Mouse (Mus musculus): Measurements from ENCODE around the gene Plin2.
"Not testable (repeated sequence)": the region's sequence is repeated elsewhere in the genome, so short reads cannot be mapped to it uniquely, and the experiment has no call there.

Gene Plin2

DNA sequence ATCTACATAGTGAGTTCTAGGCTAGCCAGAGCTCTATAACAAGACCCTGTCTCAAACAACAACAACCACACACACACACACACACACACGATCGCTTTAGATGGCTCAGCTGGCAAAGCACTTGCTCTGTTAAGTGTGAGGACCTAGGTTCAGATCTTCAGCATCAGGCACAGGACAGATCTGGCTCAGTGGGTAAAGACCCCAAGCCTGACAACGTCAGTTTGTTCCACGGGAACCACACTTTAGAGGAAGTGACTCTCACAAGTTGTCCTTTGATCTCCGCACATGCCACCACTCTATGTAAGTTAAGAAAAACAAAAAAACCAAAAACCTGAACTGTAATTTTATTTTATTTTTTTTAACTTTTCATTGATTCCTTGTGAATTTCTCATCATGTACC lies 13.4 kb upstream of the Plin2 start:
- no peak for DNase-seq (ENCODE audit: low spot score in 2 of 2)

GRCm38 (mm10) chr4:86681846-86682245 lies 12.0 kb upstream of the Plin2 start:
- DNase-seq (ENCODE audit: low spot score in 2 of 2): no peak

- DNase-seq (ENCODE audit: low spot score in 2 of 2): no peak
Observed at GRCm38 (mm10) chr4:86681421-86681820, 11.6 kb upstream of the Plin2 start.

- DNase-seq (ENCODE audit: low spot score in 2 of 2): no peak
Observed at GRCm38 (mm10) chr4:86679686-86680085, 9.8 kb upstream of the Plin2 start.

DNA sequence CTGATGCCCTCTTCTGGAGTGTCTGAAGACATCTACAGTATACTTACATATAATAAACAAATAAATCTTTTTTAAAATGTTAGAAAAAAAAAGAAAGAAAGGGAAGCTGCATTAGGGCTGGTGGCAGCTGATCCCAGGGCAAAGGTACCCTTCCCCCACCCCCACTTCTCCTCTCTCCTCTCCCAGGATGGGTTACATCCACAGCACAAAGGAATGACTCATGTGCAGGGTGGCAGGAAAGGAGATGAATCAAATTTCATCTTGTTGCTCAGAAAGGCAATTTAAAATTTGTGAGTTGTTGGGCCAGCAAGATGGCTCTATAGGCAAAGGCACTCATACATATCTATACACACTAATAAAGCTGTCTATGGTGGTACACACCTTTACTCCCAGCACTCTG lies 6.9 kb upstream of the Plin2 start:
- DNase-seq (ENCODE audit: low spot score in 2 of 2): no peak

DNA sequence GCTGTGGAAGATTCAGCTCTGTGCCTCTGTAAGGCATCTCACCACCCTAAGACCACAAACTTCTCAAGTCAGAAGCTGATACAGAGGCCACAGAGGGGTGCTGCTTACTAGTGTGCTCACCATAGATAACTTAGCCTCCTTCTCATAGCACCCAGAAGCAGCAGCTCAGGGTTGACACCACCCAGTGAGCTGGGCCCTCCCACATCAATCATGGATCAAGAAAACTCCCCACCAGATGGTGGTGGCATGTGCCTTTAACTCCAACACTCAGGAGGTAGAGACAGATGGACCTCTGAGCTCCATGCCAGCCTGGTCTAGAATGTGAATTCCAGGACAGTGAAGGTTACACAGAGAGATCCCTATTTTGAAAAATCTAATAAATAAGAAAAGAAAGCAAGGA lies 4.9 kb upstream of the Plin2 start:
- not testable (repeated sequence) for DNase-seq (ENCODE audit: low spot score in 2 of 2)

- DNase-seq (ENCODE audit: low spot score in 2 of 2): not testable (repeated sequence)
Observed at GRCm38 (mm10) chr4:86674150-86674549, 4.3 kb upstream of the Plin2 start.

GRCm38 (mm10) chr4:86672450-86672849 lies 2.6 kb upstream of the Plin2 start:
- DNase-seq (ENCODE audit: low spot score in 2 of 2): no peak

DNA sequence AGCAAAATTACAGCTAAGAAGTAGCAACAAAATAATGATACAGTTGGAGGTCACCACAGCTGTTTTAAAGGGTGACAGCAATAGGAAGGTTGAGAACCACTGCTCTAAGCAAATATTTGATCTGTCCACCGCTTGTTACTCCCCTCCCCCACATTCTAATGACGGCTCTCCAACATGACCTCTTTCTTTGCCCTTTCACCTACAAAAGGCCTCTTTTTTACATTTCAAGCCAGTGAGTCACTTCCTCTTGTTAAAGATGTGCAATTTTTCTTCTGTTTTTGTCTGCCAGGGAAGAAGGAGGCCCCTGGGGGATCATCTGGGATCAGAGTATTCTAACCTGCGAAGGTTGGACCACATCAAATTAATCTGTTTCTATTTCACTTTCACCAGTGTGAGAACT lies 1.9 kb upstream of the Plin2 start:
- DNase-seq (ENCODE audit: low spot score in 2 of 2): no peak

DNA sequence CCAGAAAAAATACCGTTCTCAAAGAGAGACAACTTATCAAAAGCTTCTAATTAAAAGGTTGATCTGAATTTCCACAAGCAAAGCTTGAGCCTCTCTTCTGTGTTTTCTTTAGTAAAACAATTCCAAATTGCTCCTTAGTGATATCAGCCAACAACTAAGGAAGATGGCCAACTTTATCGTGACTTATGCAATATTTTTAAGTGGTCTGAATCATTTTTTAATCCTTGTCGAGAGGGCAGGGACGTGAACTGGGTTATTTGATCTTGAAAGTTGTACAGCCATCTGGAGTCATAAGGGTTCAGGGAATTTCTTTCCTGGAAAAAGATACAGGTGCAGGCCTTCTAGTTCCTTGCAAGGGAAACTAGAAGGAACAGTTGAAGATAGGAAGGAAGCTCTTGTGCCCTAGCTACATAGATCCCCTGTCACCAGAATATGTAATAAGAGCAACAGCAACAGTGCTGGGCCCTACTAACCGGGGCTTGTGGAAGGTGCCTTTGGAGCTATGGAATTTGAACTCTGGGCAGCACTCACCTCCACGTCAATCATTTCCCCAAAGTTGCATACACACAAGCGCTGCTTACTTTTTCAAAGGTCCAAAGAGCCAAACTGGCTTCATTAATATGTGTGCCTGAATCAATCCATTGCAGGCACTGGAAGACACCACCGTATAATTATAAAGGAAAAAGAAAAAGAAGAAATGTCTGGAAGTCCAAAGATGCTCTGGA lies 884 bp upstream of the Plin2 start:
- no peak for DNase-seq (ENCODE audit: low spot score in 2 of 2)

- DNase-seq (ENCODE audit: low spot score in 2 of 2): not testable (repeated sequence)
Observed at GRCm38 (mm10) chr4:86669241-86669753, 563 bp downstream of the Plin2 start.

GRCm38 (mm10) chr4:86668290-86669000 lies 1.4 kb downstream of the Plin2 start:
- no peak for DNase-seq (ENCODE audit: low spot score in 2 of 2)

GRCm38 (mm10) chr4:86665596-86665995 lies 4.3 kb downstream of the Plin2 start:
- no peak for DNase-seq (ENCODE audit: low spot score in 2 of 2)

GRCm38 (mm10) chr4:86663919-86664318 lies 5.9 kb downstream of the Plin2 start:
- no peak for DNase-seq (ENCODE audit: low spot score in 2 of 2)

- DNase-seq (ENCODE audit: low spot score in 2 of 2): no peak
Observed at GRCm38 (mm10) chr4:86657176-86657575, 12.7 kb downstream of the Plin2 start.

- not testable (repeated sequence) for DNase-seq (ENCODE audit: low spot score in 2 of 2)
Observed at GRCm38 (mm10) chr4:86656410-86656809, 13.4 kb downstream of the Plin2 start.

GRCm38 (mm10) chr4:86651686-86652384 lies 18.0 kb downstream of the Plin2 start:
- no peak for DNase-seq (ENCODE audit: low spot score in 2 of 2)

- DNase-seq (ENCODE audit: low spot score in 2 of 2): not testable (repeated sequence)
Observed at GRCm38 (mm10) chr4:86648394-86648793, 21.5 kb downstream of the Plin2 start.

GRCm38 (mm10) chr4:86637561-86637960 lies 32.3 kb downstream of the Plin2 start:
- DNase-seq (ENCODE audit: low spot score in 2 of 2): not testable (repeated sequence)

DNA sequence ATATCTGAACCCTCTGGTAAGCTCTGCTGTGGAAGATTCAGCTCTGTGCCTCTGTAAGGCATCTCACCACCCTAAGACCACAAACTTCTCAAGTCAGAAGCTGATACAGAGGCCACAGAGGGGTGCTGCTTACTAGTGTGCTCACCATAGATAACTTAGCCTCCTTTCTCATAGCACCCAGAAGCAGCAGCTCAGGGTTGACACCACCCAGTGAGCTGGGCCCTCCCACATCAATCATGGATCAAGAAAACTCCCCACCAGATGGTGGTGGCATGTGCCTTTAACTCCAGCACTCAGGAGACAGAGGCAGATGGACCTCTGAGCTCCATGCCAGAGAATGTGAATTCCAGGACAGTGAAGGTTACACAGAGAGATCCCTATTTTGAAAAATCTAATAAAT lies 35.0 kb downstream of the Plin2 start:
- DNase-seq (ENCODE audit: low spot score in 2 of 2): not testable (repeated sequence)

DNA sequence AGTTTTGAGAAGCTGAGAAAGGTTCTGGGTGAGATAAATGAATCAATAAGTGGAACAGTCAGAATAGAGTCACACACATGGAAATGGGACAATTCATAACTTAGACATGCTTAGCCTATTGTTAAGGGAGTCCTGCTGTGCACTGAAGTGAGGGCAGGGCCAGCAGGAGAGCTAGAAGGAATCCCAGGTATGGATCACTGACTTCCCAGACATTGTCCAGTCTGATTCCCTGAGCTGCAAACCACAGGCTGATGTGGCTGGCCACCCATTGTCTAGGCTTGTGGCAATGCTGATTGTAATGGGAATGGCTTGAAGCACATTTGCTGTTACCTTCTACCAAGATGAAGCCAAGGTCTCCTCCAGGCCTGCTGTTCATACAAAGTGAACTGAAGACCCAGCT lies 35.5 kb downstream of the Plin2 start:
- DNase-seq (ENCODE audit: low spot score in 2 of 2): not testable (repeated sequence)

GRCm38 (mm10) chr4:86632556-86632955 lies 37.3 kb downstream of the Plin2 start:
- not testable (repeated sequence) for DNase-seq (ENCODE audit: low spot score in 2 of 2)

Measured in urinary bladder, postnatal 4 days (tissue).